Mouse (Mus musculus): Measurements from ENCODE around the gene Pfkl. TPM values are rescaled to one million over a fixed set of nuclear protein-coding genes. Genes with fewer than 3 reads are reported as not detected.
A peak's percentile ranks its signal among the peaks of the same experiment; 100 is the strongest.

Pfkl gene
- polyA plus RNA-seq, 1 experiment from 2014 or later = 190 TPM

- H3K9ac ChIP-seq (replicated peaks; ENCODE audit: low read length) = no peak overlapping the region
- H3K36me3 ChIP-seq (ENCODE audit: insufficient read depth, low read length) = 0 out of 2 replicates have a peak, but pooled peaks cover 5% of the 10 kb centered on the region
- no peak overlapping the region for H3K4me2 ChIP-seq (replicated peaks; ENCODE audit: low read depth, low read length)
- H3K27ac ChIP-seq (ENCODE audit: low read length) = no peak overlapping the region
- H3K4me1 ChIP-seq (ENCODE audit: insufficient read depth, low read length) = peaks cover 15% of the 10 kb centered on the region
- H3K4me3 ChIP-seq (ENCODE audit: low read length) = no peak overlapping the region
- H3K27me3 ChIP-seq (ENCODE audit: insufficient read depth, low read length) = no peaks in the 10 kb centered on the region
- 19% methylated on average over 4 of the region's 4 CpGs for WGBS
- no peak for ATAC-seq (ENCODE audit: low FRiP score, low TSS enrichment)
- H3K9me3 ChIP-seq (ENCODE audit: low read length) = no peaks in the 10 kb centered on the region
These were observed 34.2 kb downstream of the Pfkl start for GRCm38 (mm10) chr10:77975653-77976052.

DNA sequence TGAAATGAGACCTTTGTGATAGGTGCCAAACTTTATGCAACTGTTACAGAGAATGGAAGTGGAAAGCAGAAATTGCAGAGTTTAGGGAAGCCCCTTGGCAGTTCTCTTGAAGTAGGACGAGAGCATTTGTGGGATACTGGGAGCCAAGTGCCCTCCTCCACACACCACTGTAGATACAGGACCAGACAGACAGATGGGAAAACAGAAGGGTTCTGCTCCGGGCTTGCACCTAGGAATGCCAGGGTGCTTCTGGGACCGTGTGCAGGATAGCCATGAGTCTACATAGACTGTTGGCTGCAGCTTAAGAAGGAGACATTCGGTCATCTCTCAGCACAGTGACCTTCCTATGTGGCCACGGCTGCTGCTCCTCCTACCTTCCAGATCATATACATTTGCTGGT is 35.1 kb downstream of the Pfkl start:
- peaks cover 8% of the 10 kb centered on the region for H3K27me3 ChIP-seq (ENCODE audit: insufficient read depth, low read length)
- H3K9ac ChIP-seq (replicated peaks; ENCODE audit: low read length) = no peak overlapping the region
- H3K36me3 ChIP-seq (ENCODE audit: insufficient read depth, low read length) = no peaks in the 10 kb centered on the region
- peaks cover 15% of the 10 kb centered on the region for H3K4me1 ChIP-seq (ENCODE audit: insufficient read depth, low read length)
- H3K4me3 ChIP-seq (ENCODE audit: low read length) = no peak overlapping the region
- no peak overlapping the region for H3K27ac ChIP-seq (ENCODE audit: low read length)
- WGBS = 64% methylated on average over 5 of the region's 5 CpGs
- H3K9me3 ChIP-seq (ENCODE audit: low read length) = no peaks in the 10 kb centered on the region
- no peak overlapping the region for H3K4me2 ChIP-seq (replicated peaks; ENCODE audit: low read depth, low read length)
- no peak for ATAC-seq (ENCODE audit: low FRiP score, low TSS enrichment)

DNA sequence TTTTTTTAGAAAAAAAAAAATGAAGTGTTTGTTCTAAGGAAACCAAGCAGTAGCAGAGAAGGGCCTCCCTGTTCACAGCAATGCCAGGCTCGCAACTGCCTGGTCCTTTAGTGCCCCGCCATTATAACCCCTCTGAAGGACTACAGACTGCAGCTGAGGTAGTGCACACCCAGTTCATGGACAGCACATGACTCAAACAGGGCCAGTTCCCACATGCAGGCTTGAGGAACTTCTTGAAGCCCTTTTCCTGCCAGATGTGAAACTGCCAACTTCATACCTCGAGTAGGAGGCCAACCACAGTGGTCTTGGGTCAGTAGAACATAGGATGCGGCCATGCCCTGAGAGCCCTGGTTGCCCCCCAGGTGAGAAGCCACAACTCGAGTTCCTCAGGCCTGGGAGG is 35.6 kb downstream of the Pfkl start:
- Histone ChIP-seq H3K27ac (ENCODE audit: low read length) (no peak overlapping the region), H3K4me2 (replicated peaks; ENCODE audit: low read depth, low read length) (no peak overlapping the region), H3K4me1 (ENCODE audit: insufficient read depth, low read length) (peaks cover 13% of the 10 kb centered on the region), H3K4me3 (ENCODE audit: low read length) (no peak overlapping the region), H3K36me3 (ENCODE audit: insufficient read depth, low read length) (no peaks in the 10 kb centered on the region), H3K9ac (replicated peaks; ENCODE audit: low read length) (no peak overlapping the region; the same call in 1 of the 2 replicates), H3K27me3 (ENCODE audit: insufficient read depth, low read length) (peaks cover 12% of the 10 kb centered on the region), H3K9me3 (ENCODE audit: low read length) (no peaks in the 10 kb centered on the region)
- WGBS = 68% methylated on average over 5 of the region's 5 CpGs
- ATAC-seq (ENCODE audit: low FRiP score, low TSS enrichment) = no peak

GRCm38 (mm10) chr10:77971709-77972553 is 38.0 kb downstream of the Pfkl start:
- Histone ChIP-seq H3K36me3 (ENCODE audit: insufficient read depth, low read length) (no peaks in the 10 kb centered on the region), H3K9me3 (ENCODE audit: low read length) (no peaks in the 10 kb centered on the region), H3K27me3 (ENCODE audit: insufficient read depth, low read length) (peaks cover 25% of the 10 kb centered on the region), H3K4me2 (replicated peaks; ENCODE audit: low read depth, low read length) (no peak overlapping the region), H3K9ac (replicated peaks; ENCODE audit: low read length) (no peak overlapping the region), H3K4me3 (ENCODE audit: low read length) (no peak overlapping the region), H3K27ac (ENCODE audit: low read length) (no peak overlapping the region), H3K4me1 (ENCODE audit: insufficient read depth, low read length) (0 out of 2 replicates have a peak, but pooled peaks cover 3% of the 10 kb centered on the region)
- 60% methylated on average over 17 of the region's 17 CpGs for WGBS
- no peak for ATAC-seq (ENCODE audit: low FRiP score, low TSS enrichment)

GRCm38 (mm10) chr10:77971191-77971590 is 38.7 kb downstream of the Pfkl start:
- H3K36me3 ChIP-seq (ENCODE audit: insufficient read depth, low read length) = no peaks in the 10 kb centered on the region
- no peak overlapping the region for H3K4me3 ChIP-seq (ENCODE audit: low read length)
- no peak overlapping the region for H3K27ac ChIP-seq (ENCODE audit: low read length)
- H3K4me2 ChIP-seq (replicated peaks; ENCODE audit: low read depth, low read length) = no peak overlapping the region
- H3K9ac ChIP-seq (replicated peaks; ENCODE audit: low read length) = no peak overlapping the region
- 0 out of 2 replicates have a peak, but pooled peaks cover 3% of the 10 kb centered on the region for H3K4me1 ChIP-seq (ENCODE audit: insufficient read depth, low read length)
- peaks cover 25% of the 10 kb centered on the region for H3K27me3 ChIP-seq (ENCODE audit: insufficient read depth, low read length)
- ATAC-seq (ENCODE audit: low FRiP score, low TSS enrichment) = no peak
- WGBS = 82% methylated on average over 10 of the region's 10 CpGs
- H3K9me3 ChIP-seq (ENCODE audit: low read length) = no peaks in the 10 kb centered on the region

DNA sequence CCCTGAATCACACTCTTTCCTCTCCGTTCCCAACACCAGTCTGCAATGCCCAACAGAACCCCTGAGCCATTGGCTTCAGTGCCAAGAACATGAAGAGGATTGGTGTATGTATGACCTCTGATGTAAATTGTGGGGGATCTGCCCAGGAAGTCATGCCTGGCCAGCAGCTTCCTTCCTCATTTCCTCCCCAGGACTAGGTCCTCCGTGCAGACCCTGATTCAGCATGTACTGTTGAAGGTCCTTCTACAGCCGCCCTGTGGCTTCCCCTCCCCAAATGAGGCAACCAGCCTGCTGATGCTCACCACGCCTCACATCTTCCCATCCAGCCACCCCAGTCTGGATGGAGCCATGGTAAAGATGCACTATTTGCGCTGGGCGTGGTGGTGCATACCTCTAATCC is 39.4 kb downstream of the Pfkl start, which contains the start of gene Trpm2:
TSS of gene Trpm2 (minus strand) at position 83 of the 400 bp plus-strand sequence.
- no peaks in the 10 kb centered on the region for H3K36me3 ChIP-seq (ENCODE audit: insufficient read depth, low read length)
- H3K27ac ChIP-seq (ENCODE audit: low read length) = no peak within 1 kb of the TSS
- H3K4me1 ChIP-seq (ENCODE audit: insufficient read depth, low read length) = 0 out of 2 replicates have a peak, but pooled peaks cover 3% of the 10 kb centered on the region
- H3K4me3 ChIP-seq (ENCODE audit: low read length) = peak within 1 kb of the TSS; percentile 26
- H3K27me3 ChIP-seq (ENCODE audit: insufficient read depth, low read length) = peaks cover 25% of the 10 kb centered on the region
- H3K9me3 ChIP-seq (ENCODE audit: low read length) = no peaks in the 10 kb centered on the region
- no peak for ATAC-seq (ENCODE audit: low FRiP score, low TSS enrichment)
- no peak within 1 kb of the TSS for H3K9ac ChIP-seq (replicated peaks; ENCODE audit: low read length)
- 73% methylated on average over 6 of the region's 6 CpGs for WGBS
- H3K4me2 ChIP-seq (replicated peaks; ENCODE audit: low read depth, low read length) = peak within 1 kb of the TSS; percentile 50

DNA sequence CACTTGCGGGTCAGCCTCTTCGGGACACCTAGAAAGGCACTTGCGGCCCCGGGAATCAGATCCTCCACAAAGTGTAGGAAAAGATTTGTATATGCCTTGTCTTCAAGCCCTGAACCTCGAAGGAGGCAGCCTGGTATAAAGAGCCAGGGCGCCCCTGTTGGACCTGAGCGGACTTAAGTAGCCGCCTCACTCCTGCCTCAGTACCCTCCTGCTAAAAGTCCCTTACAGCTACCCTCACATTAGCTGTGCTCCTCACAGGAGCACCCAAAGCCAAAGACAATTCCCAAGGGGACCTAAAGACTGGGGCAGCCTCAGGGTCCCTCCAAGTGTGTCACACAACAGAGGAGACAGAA is 39.9 kb downstream of the Pfkl start:
- WGBS = 16% methylated on average over 8 of the region's 8 CpGs
- peak overlapping the region; percentile 26 for H3K4me3 ChIP-seq (ENCODE audit: low read length)
- 0 out of 2 replicates have a peak, but pooled peaks cover 3% of the 10 kb centered on the region for H3K4me1 ChIP-seq (ENCODE audit: insufficient read depth, low read length)
- H3K36me3 ChIP-seq (ENCODE audit: insufficient read depth, low read length) = no peaks in the 10 kb centered on the region
- ATAC-seq (ENCODE audit: low FRiP score, low TSS enrichment) = no peak; the same call in 1 of the 2 replicates
- H3K9ac ChIP-seq (replicated peaks; ENCODE audit: low read length) = no peak overlapping the region
- peak overlapping the region; percentile 50 for H3K4me2 ChIP-seq (replicated peaks; ENCODE audit: low read depth, low read length)
- H3K27ac ChIP-seq (ENCODE audit: low read length) = no peak overlapping the region
- no peaks in the 10 kb centered on the region for H3K9me3 ChIP-seq (ENCODE audit: low read length)
- H3K27me3 ChIP-seq (ENCODE audit: insufficient read depth, low read length) = peaks cover 25% of the 10 kb centered on the region

DNA sequence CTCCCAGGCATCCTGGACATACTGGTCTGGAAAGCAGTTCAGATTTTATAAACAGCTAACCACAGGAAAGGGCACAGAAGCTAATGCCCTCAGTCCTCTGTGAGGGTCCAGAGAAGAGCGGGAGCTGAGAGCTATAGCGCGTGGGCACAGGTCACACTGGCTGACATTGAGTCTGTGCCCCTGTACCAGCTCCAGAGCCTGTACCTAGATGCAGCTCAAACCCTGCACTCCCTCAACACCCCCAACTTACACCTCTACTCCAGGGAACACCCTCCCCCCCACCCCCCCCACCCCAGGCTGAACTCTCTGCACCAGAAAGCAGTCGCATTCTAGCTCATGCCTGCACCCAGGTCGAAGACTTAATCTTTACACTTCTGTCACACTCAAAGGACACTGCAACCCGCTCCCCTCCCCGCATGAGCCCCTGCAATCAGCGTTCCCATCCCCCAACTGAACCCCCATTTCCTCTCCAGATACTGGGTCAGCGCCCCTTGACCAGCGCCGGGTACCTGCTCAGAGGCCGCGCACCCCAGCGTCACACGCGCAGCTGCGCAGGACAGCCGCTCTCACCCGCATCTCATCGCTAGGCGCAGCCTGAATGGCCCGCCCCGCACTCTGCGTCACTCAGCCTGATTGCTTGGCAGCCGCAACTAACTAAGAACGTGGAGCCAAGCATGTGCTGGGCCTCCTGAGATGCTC is 40.5 kb downstream of the Pfkl start:
- WGBS = 3% methylated on average over 26 of the region's 26 CpGs
- Histone ChIP-seq H3K27me3 (ENCODE audit: insufficient read depth, low read length) (peaks cover 25% of the 10 kb centered on the region), H3K4me2 (replicated peaks; ENCODE audit: low read depth, low read length) (peak overlapping the region; percentile 50), H3K4me3 (ENCODE audit: low read length) (peak overlapping the region; percentile 26), H3K4me1 (ENCODE audit: insufficient read depth, low read length) (0 out of 2 replicates have a peak, but pooled peaks cover 3% of the 10 kb centered on the region), H3K9ac (replicated peaks; ENCODE audit: low read length) (no peak overlapping the region), H3K27ac (ENCODE audit: low read length) (no peak overlapping the region), H3K9me3 (ENCODE audit: low read length) (no peaks in the 10 kb centered on the region), H3K36me3 (ENCODE audit: insufficient read depth, low read length) (no peaks in the 10 kb centered on the region)
- peak; percentile 67; the same call in 1 of the 2 replicates for ATAC-seq (ENCODE audit: low FRiP score, low TSS enrichment)

GRCm38 (mm10) chr10:77963971-77964370 is 45.9 kb downstream of the Pfkl start:
- peaks cover 10% of the 10 kb centered on the region for H3K27me3 ChIP-seq (ENCODE audit: insufficient read depth, low read length)
- 77% methylated on average over 6 of the region's 6 CpGs for WGBS

More at GRCm38 (mm10) chr10:77963971-77964370, 45.9 kb downstream of the Pfkl start:
- Histone ChIP-seq H3K4me2 (replicated peaks; ENCODE audit: low read depth, low read length) (no peak overlapping the region), H3K4me3 (ENCODE audit: low read length) (no peak overlapping the region), H3K9me3 (ENCODE audit: low read length) (no peaks in the 10 kb centered on the region), H3K9ac (replicated peaks; ENCODE audit: low read length) (no peak overlapping the region), H3K36me3 (ENCODE audit: insufficient read depth, low read length) (no peaks in the 10 kb centered on the region), H3K27ac (ENCODE audit: low read length) (no peak overlapping the region), H3K4me1 (ENCODE audit: insufficient read depth, low read length) (no peaks in the 10 kb centered on the region)
- no peak for ATAC-seq (ENCODE audit: low FRiP score, low TSS enrichment)

All from kidney, embryonic 16.5 days (tissue).